Mouse (Mus musculus) heart, adult 18-20 months (tissue): ENCODE results near the gene Dera. TPM values are rescaled to one million over a fixed set of nuclear protein-coding genes. Genes with fewer than 3 reads are reported as not detected.

Experiments
- DNase-seq, 2 experiments: peaks; one replicate each; pipeline ENCODE4 v3.0.0; 2021 to 2022; ENCODE audit warnings: mixed read lengths in 1 of 2
- total RNA-seq, 2 experiments: library from RNA; stranded (reverse); gene quantifications; 2 replicates each; pipeline ENCODE4 v1.2.3; 2021

The Dera gene
- total RNA-seq, 2 experiments from 2014 or later: 5.2 to 7.8 TPM

GRCm38 (mm10) chr6:137886210-137886979, 132.0 kb downstream of the Dera start:
- no peak for DNase-seq

- no peak for DNase-seq
Observed at GRCm38 (mm10) chr6:137887258-137887657, 132.9 kb downstream of the Dera start.

GRCm38 (mm10) chr6:137897671-137898070, 143.3 kb downstream of the Dera start:
- no peak for DNase-seq

- DNase-seq: no peak
Observed at GRCm38 (mm10) chr6:137901255-137901654, 146.9 kb downstream of the Dera start.

Other genes starting within 250 kb of the Dera start
- gene Eps8, start 99.7 kb upstream of the Dera start, total RNA-seq: 10 to 100 TPM; 11.4 to 13.5 TPM
- 10 to 100 TPM; 86.9 to 94.5 TPM for gene Strap, start 19.5 kb upstream of the Dera start, total RNA-seq